Mouse (Mus musculus) yolk sac, embryonic 10.5 days (tissue): ENCODE data around the gene Clba1.

Experiments
- DNase-seq: peaks from one replicate; pipeline ENCODE4 v3.0.0-alpha.2; 2017; ENCODE audit warnings: low spot score

Gene Clba1

GRCm38 (mm10) chr12:112851116-112851515 lies 42.4 kb downstream of the Clba1 start:
- DNase-seq: no peak

- DNase-seq: no peak
Measured at GRCm38 (mm10) chr12:112853050-112853729, 44.5 kb downstream of the Clba1 start.

DNA sequence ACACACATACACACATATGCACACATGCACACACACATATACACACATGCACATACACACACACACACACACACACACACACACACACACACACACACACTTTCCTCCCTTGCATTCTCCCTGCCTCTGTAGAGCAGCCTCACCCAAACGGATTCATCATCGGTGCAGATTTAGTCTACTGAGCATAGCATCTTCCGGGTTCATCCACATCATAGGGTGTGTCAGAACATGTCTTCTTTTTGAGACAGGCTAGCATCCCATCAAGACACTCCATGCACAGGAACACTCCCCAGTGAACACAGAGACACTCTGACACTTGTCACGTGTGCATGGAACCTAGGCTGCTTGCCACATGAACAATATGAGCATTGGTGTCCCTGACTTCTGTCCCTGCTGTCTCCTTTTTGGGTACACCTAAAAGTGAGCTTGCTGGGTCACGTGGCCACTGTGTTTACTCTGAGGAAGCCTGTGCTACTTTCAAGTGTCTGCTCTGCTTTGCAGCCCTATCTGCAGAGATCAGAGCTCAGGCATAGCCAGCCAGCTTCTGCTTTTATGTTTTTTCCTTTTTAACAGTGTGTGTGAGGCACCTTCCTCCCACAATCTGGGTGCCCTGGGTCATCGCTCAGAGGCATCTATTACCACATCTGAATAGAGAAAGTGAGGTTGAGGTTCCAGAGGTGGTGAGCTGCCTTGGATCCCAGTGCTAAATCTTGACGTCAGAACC lies 46.0 kb downstream of the Clba1 start:
- DNase-seq: no peak

DNA sequence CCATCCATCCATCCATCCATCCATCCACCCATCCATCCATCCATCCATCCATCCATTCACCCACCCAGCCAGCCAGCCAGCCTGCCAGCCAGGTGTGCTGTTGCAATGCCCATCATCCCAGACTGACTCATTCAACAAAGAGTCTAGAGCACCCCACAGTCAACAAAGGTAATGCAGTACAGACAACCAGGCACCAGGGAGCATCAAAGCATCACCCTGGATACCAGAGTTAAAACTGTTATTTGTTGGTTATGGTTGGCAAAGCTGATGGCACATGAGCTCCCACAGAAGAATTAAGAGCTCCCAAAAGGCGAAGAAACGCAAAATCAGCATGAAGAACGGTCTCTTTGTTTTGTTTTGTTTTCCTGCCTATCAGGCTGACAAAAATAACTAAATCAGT lies 47.6 kb downstream of the Clba1 start:
- no peak for DNase-seq

- no peak for DNase-seq
Measured at GRCm38 (mm10) chr12:112857021-112857925, 48.5 kb downstream of the Clba1 start.

DNA sequence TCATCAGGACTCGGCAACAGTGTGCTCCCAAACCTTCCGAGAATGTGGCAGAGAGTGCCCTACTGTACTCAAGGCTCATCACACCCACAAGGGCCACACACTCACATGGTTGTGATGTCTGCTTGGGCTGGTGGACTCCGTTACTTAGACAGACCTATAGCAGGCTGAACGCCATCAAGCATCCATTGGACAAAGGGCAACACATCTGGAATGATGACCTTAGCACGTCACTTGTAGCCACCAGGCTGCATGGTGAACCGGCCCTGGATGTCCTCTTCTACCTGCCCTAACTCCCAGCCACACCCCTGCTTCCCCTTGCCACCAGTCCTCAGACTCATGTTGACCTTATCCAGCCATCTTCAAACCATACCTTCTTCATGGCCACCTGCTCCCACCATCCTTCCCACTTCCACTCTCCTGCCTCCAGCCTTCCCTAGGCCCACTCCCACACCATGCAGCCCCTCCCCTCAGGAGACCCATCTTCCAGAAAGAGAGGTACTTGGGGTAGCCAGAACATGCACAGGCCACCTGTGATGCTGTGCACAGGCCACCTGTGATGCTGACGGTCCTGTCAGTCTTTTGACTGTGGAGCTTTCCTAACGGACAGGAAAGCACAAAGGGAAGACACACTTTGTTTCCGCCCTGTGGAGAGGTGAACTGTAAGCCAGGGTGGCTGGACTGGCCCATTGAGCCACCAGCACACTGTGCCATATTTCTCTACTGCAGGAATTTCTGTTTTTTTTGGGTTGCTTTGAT lies 50.0 kb downstream of the Clba1 start:
- DNase-seq: no peak

DNA sequence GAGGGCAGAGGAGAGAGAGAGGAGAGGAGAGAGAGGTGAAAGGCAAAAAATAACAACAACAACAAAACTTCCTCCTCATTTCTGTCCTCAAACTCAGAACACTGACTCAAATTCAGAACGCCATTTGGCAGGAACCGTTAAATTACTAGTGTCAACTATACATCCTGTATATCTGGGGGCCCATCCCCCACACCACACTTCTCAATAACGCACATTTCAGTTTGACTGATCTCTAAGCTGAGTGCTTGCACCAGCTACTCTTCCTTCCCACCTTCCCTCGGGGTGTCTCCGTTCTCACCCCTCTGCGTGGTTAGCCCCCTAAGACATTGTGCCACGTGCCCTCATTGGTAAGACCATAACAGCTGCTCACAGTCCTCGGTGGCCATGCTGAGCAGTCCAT lies 51.2 kb downstream of the Clba1 start:
- DNase-seq: no peak

- DNase-seq: no peak
Measured at GRCm38 (mm10) chr12:112860765-112861164, 52.0 kb downstream of the Clba1 start.

DNA sequence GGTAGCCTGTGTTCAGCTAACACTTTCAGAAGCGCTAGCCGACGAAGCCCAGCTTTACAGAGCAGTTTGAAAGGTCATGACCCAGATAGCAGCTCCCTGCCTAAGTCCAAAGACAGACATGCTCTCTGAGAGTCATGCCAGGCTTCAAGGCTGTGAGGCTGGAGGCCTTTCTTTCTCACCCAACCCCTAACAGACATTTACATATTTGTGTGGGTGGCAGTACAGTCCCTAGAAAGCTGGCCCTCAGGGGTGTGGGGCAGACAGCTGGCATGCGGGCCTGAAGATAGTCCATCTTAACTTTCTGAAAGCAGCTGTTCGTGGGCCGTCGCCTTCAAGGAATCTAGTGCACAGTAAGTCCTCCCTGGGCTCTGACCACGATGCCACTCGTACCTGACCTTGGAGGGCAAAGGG lies 53.2 kb downstream of the Clba1 start:
- DNase-seq: peak; percentile 16

- DNase-seq: no peak
Measured at GRCm38 (mm10) chr12:112864804-112865203, 56.1 kb downstream of the Clba1 start.
